Mouse (Mus musculus) retina, adult 2 months (tissue): Measurements from ENCODE around the gene Acaca.
A peak's percentile ranks its signal among the peaks of the same experiment; 100 is the strongest.

Source experiments
- DNase-seq: peaks from one replicate; pipeline ENCODE4 v3.0.0-alpha.2; 2012; ENCODE audit warnings: low read depth, low spot score

Acaca gene

DNA sequence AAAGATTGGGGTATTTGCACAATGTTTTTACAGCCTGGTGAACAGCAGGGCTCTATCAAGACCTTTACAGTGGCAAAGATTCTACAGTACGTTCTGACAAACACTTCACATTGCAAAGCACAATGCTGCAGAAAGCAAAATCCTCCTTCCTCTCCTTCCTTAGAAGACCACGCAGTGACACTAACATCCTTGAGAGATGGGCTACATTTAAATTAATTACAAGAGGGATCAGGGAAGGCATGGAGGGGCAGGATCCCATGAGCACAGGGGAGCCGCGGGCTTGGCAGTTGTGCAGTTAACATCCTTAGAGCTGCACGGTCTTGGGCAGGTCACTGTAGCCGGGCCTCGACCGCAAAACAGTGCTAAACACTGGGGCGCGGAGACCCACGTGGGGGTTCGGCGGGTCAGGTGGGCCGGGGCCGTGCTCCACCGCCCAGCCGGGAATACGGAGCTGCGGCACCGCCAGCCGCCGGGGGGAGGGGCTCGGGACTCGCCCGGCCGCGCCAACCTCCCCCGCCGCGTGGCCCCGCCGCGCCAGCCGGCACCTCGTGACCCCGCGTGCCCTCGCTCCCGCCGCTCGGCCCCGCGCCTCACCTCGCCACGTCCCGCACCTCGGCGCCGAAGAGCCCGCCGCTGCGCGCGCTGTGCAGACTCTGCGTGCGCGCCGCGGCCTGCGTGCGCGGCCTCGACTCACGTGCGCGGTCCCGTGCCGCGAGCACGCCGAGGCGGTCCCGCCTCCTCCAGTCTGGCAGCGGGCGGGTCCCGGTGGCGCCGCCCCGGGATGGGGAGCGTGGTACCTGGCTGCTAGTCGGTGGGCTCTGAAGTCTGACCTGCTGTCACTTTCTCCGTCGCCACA, at the start of gene Acaca, which contains the start of gene Tada2a:
Gene Acaca, plus strand, starts transcription at position 730 of the 856 bp plus-strand sequence.
Gene Tada2a, minus strand, starts transcription at position 658 of the 856 bp plus-strand sequence.
- peak; percentile 76 for DNase-seq

- DNase-seq, result no peak
Measured at GRCm38 (mm10) chr11:84079887-84080286, 49.6 kb upstream of the Acaca start.

- DNase-seq, result no peak
Measured at GRCm38 (mm10) chr11:84080327-84080726, 49.1 kb upstream of the Acaca start.

- no peak for DNase-seq
Measured at GRCm38 (mm10) chr11:84081901-84082300, 47.6 kb upstream of the Acaca start.

DNA sequence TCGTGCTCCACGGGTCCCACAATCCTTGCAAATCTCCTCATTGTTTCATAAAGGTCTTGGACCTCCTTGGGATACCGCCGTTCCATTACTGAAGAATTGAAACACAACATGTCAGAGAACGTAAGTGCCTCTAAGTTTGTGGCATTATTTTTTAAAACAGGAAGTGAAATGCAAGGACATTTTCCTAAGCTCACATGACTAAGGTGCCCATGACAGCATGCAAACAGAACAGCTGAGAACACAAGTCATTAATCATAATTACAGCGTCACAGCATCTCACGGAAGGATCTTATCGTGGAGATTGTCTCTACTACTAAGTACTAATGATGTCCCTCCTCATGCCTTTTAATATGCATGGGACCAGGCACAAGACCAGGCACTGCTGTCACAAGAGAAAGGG, 38.9 kb upstream of the Acaca start:
- DNase-seq, result no peak

- no peak for DNase-seq
Measured at GRCm38 (mm10) chr11:84095084-84095483, 34.4 kb upstream of the Acaca start.

- DNase-seq, result no peak
Measured at GRCm38 (mm10) chr11:84097251-84097998, 32.0 kb upstream of the Acaca start.

DNA sequence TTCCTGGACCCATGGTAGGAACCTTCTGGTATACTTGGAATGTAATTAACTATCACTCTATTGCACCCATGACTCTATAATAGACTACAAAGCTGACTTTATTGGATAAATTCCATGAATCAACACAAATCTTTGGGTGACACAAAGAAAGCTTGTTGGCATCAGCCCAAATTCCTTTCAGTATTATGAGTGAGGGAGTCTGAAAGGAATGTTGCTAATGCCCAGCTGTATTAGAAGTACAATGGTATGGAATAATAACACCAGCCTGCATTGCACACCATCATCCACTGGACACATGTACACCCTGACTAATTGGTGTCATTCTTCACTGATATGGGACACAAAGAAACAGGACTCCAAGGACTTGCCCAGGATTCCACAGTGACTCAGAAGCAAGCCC, 28.3 kb upstream of the Acaca start:
- DNase-seq, result no peak

- DNase-seq, result no peak
Measured at GRCm38 (mm10) chr11:84104036-84104435, 25.4 kb upstream of the Acaca start.

DNA sequence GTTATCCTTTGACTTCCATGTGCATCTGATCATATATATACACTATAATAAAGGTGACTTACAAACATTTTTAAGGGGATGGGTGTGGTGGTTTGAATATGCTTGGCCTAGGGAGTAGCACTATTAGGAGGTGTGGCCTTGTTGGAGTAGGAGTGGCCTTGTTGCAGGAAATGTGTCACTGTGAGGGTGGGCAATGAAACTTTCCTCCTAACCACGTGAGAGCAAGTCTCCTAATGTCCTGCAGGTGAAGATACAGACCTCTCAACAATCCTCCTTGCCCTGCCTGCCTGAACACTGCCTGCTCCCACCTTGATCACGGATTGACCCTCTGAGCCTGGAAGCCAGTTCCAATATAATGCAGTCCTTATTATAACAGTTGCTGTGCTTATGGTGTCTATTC, 22.3 kb upstream of the Acaca start:
- no peak for DNase-seq

GRCm38 (mm10) chr11:84113623-84114022, 15.8 kb upstream of the Acaca start:
- no peak for DNase-seq

DNA sequence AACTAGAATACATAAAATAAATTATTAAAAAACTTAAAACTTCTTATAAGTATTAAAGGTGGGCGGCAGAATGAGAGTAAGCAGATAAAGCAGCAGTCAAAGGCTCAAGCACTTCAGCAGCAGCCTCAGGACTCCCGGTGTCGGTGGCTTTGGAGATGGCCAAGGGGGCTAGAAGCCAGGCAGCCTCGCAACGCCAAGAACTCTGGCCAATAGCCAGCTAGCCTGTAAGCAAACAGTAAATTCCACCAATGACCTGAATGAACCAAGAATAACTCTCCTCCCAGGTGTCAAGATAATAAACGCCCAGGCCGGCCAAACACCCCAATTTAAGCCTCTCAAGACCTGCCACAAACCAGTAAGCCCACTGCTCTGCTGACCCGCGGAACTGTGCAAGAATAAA, 13.8 kb upstream of the Acaca start:
- no peak for DNase-seq

GRCm38 (mm10) chr11:84116221-84116620, 13.3 kb upstream of the Acaca start:
- DNase-seq, result no peak

- no peak for DNase-seq
Measured at GRCm38 (mm10) chr11:84117431-84117830, 12.0 kb upstream of the Acaca start.

DNA sequence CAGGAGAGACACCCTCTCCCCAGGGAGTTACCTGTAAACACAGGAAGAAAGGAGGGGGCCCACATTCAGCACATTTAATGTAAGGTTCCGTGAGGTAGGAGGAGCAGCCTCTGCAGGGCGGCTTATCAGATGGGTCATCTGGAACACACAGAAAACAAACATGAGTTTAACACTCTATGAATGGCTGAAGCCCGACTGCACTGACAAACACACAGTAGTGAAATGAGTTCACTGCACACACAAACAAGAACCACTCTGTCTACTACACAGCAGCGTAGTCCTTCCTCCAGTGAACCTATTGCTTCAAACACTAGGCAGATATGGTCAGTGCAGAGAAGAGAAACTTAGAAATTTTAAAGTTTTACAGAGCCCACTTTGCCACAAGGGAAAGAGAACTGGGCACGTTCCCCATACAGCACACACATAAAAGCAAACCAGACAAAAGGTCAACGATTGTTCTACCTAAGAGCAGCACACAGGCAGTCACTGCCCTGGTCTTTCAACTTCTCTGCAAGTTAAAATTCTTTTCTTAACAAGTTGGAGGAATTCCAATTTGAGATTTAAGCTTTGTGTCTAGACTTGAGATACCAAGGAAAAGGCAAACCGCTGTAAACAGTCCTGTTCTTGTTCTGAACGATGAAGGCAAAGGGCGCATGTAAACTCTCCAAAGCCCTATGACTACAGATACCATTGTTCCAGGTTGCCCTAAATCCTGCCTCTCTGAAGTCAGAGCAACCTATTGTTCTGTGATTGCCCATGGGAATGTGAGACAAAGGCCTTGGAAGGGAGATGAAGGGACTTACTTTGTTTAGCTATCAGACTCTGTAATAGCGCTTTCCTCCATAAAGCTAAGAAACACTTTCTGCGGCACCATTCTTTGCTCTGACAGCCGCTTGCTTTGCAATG, 8.2 kb upstream of the Acaca start:
- no peak for DNase-seq

DNA sequence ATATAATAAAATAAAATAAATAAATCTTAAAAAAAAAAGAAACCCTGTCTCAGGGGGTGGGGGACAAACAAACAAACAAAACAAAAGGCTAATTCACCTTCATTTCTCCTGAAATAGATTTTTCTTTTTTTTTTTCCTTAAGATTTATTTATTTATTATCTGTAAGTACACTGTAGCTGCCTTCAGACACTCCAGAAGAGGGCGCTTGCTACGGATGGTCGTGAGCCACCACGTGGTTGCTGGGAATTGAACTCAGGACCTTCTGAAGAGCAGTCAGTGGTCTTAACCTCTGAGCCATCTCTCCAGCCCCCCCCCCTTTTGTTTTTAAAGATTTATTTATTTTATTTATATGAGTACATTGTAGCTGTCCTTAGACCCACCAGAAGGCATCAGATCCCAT, 1.5 kb upstream of the Acaca start:
- DNase-seq, result no peak

GRCm38 (mm10) chr11:84129799-84130185, 320 bp downstream of the Acaca start:
- no peak for DNase-seq

GRCm38 (mm10) chr11:84134331-84134860, 4.9 kb downstream of the Acaca start:
- DNase-seq, result no peak

DNA sequence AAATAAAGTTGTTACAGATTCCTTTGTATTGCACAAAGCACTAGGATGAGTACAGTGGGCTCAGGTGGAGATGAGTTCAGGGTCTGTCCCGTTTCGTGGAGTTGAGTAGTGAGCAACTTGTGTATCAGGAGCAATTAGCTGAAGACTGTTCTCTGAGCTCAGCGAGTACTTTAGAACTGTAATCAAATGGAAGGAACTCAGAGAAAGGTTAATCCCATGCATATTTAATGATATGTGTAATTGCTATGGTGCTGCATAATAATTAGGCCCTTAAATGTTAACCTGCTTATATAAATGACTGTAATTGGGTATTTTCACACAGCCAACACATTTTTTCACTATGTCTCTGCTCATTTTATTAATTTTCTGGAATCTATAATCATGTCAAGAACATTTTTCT, 7.0 kb downstream of the Acaca start:
- no peak for DNase-seq

- DNase-seq, result peak; percentile 53
Measured at GRCm38 (mm10) chr11:84141752-84142151, 12.3 kb downstream of the Acaca start.

DNA sequence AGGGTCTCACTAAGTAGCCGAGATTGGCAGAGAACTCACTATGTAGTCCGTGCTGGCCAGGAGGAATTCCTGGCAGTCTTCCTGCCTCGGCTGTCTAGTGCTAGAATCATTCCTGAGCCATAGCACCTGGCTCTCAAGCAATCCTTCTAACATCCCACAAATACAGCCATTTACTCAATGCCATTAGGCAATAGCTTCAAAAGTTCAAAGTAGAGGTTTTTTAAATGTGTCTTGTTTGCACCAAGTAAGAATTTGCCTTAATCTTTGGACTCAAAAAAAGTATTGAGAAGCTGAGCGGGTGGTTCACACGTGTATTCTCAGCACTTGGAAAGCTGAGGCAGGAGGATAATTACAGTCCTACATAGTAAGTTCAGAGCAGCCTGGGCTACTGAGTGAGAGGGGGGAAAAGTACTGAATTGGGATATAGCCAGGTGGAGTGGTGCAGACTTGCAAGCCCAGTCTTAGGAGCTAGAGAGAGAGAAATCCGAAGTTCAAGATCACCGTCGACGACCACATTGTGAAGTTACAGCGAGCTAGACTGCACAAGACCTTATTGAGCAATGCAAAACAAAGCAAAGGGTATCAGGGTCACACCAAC, 15.8 kb downstream of the Acaca start:
- no peak for DNase-seq
